10 mouse cellular contexts compared by ENCODE assay signal in genomic region chr10:80403044-80403692, GRCm38 (mm10). TPM values are rescaled to one million over a fixed set of nuclear protein-coding genes. Genes with fewer than 3 reads are reported as not detected.
DNase-seq lines count a peak whose midpoint lies in the region; ATAC-seq and TF ChIP-seq lines count a peak whose summit lies in the region.
"Had no signal": no experiment of that assay in that cellular context is flagged by ENCODE, and none has a peak within 500 bp of the region (broad histone marks: within the 10 kb centered on the region; RNA-seq: fewer than 3 reads in every experiment).

No protein-coding gene starts in this region.

- no peak overlapping the region for H3K27ac ChIP-seq in forebrain, embryonic 11.5 days (ENCODE audit: low read depth, low read length)
- H3K27ac ChIP-seq in forebrain, embryonic 14.5 days (ENCODE audit: low read depth, low read length) = no peak overlapping the region
- H3K27ac ChIP-seq in liver, adult 2 months (replicated peaks; ENCODE audit: insufficient read depth, low read depth, low read length) = no peak overlapping the region
- H3K27ac ChIP-seq: heart, embryonic 13.5 days; lung, embryonic 15.5 days had no signal

- no peak overlapping the region for H3K9ac ChIP-seq in forebrain, embryonic 11.5 days (ENCODE audit: low read length)
- H3K9ac ChIP-seq in forebrain, embryonic 14.5 days (ENCODE audit: low read length) = no peak overlapping the region
- no peak overlapping the region for H3K9ac ChIP-seq in liver, adult 2 months (ENCODE audit: low read depth, low read length)
- H3K9ac ChIP-seq: heart, embryonic 13.5 days; lung, embryonic 15.5 days had no signal

- H3K36me3 ChIP-seq in forebrain, embryonic 11.5 days (ENCODE audit: control insufficient read depth, insufficient read depth, low read length) = peaks cover 8% of the 10 kb centered on the region
- H3K36me3 ChIP-seq in forebrain, embryonic 14.5 days (ENCODE audit: control insufficient read depth, insufficient read depth, low read length) = peaks cover 30% of the 10 kb centered on the region
- H3K36me3 ChIP-seq in liver, adult 2 months (ENCODE audit: control insufficient read depth, insufficient read depth, low read length) = peaks cover 10% of the 10 kb centered on the region; the same call in 1 of the 2 replicates

- no peak for TF ChIP-seq POLR2A in liver, adult 2 months (IDR thresholded peaks at IDR 0.05; ENCODE audit: extremely low read depth, insufficient read depth, low read length)

- peak; percentile 74 for DNase-seq in forebrain, embryonic 11.5 days (ENCODE audit: low spot score)
- no peak for DNase-seq in forebrain, embryonic 14.5 days (ENCODE audit: low spot score)
- peak; percentile 32 to 36 for DNase-seq in urinary bladder, postnatal 36 days (ENCODE audit: low spot score in 2 of 2)
- no peak for DNase-seq in urinary bladder, adult 2 months (ENCODE audit: low spot score)
- DNase-seq in liver, adult 2 months (ENCODE audit: extremely low read depth, low read depth, low spot score) = no peak
- no peak for DNase-seq in left cerebral cortex, postnatal 25 days (ENCODE audit: low spot score in 2 of 2)
- no peak for DNase-seq in left cerebral cortex, adult 11 months (ENCODE audit: low spot score)

- H3K4me3 ChIP-seq in forebrain, embryonic 11.5 days (ENCODE audit: low read depth, low read length) = no peak overlapping the region
- no peak overlapping the region for H3K4me3 ChIP-seq in forebrain, embryonic 14.5 days (ENCODE audit: low read depth, low read length)
- H3K4me3 ChIP-seq in liver, adult 2 months (ENCODE audit: insufficient read depth, low read depth, low read length) = no peak overlapping the region
- H3K4me3 ChIP-seq: heart, embryonic 13.5 days; lung, embryonic 15.5 days had no signal

- H3K27me3 ChIP-seq in forebrain, embryonic 11.5 days (ENCODE audit: control insufficient read depth, insufficient read depth, low read length) = no peaks in the 10 kb centered on the region
- no peaks in the 10 kb centered on the region for H3K27me3 ChIP-seq in forebrain, embryonic 14.5 days (replicated peaks; ENCODE audit: control insufficient read depth, insufficient read depth, low read length)
- H3K27me3 ChIP-seq in liver, adult 2 months (ENCODE audit: control insufficient read depth, insufficient read depth, low read length) = no peaks in the 10 kb centered on the region
- H3K27me3 ChIP-seq: heart, embryonic 13.5 days; lung, embryonic 15.5 days had no signal

- H3K4me2 ChIP-seq in forebrain, embryonic 11.5 days (ENCODE audit: low read depth, low read length, severe bottlenecking) = no peak overlapping the region
- no peak overlapping the region for H3K4me2 ChIP-seq in forebrain, embryonic 14.5 days (ENCODE audit: low read length)
- H3K4me2 ChIP-seq: heart, embryonic 13.5 days; lung, embryonic 15.5 days had no signal

- ATAC-seq in forebrain, embryonic 11.5 days (replicated peaks; ENCODE audit: low FRiP score) = no peak
- ATAC-seq in forebrain, embryonic 14.5 days = no peak
- no peak for ATAC-seq in megakaryocyte-erythroid progenitor cell, adult 5-6 weeks (replicated peaks; ENCODE audit: low FRiP score, low TSS enrichment, poor library complexity, severe bottlenecking)

- WGBS in forebrain, embryonic 11.5 days = 91% methylated on average over 4 of the region's 4 CpGs
- 96% methylated on average over 4 of the region's 4 CpGs for WGBS in forebrain, embryonic 14.5 days
- 83% methylated on average over 4 of the region's 4 CpGs for WGBS in liver, adult 2 months

- H3K9me3 ChIP-seq in forebrain, embryonic 11.5 days (ENCODE audit: control insufficient read depth, low read length) = peaks cover 3% of the 10 kb centered on the region; the same call in 1 of the 2 replicates
- H3K9me3 ChIP-seq in forebrain, embryonic 14.5 days (replicated peaks; ENCODE audit: control insufficient read depth, low read length) = no peaks in the 10 kb centered on the region
- H3K9me3 ChIP-seq: heart, embryonic 13.5 days; lung, embryonic 15.5 days had no signal

- peaks cover 22% of the 10 kb centered on the region for H3K4me1 ChIP-seq in forebrain, embryonic 11.5 days (replicated peaks; ENCODE audit: control insufficient read depth, insufficient read depth, low read length)
- peaks cover 22% of the 10 kb centered on the region for H3K4me1 ChIP-seq in forebrain, embryonic 14.5 days (ENCODE audit: control insufficient read depth, insufficient read depth, low read length)
- H3K4me1 ChIP-seq in liver, adult 2 months (ENCODE audit: control insufficient read depth, insufficient read depth, low read length) = peaks cover 21% of the 10 kb centered on the region

- H3K79me2 ChIP-seq in liver, adult 2 months (ENCODE audit: control insufficient read depth, insufficient read depth, low read length) = peaks cover 6% of the 10 kb centered on the region; the same call in 1 of the 2 replicates

- intact Hi-C loops in left cerebral cortex, postnatal 25 days (cut with DNase I) = no loop called here

- peak; percentile 78 for TF ChIP-seq CTCF in liver, adult 2 months (IDR thresholded peaks at IDR 0.05; ENCODE audit: low read depth, low read length)

RNA-seq across cellular contexts. Expression of gene Uqcr11, which starts 3.5 kb away (rescaled TPM):
- polyA plus RNA-seq in forebrain, embryonic 11.5 days (2014; fragmentation: Nextera tagmentation; extraction: Ambion mirVana) = 430 and 504 TPM in 2 replicates
- 628 and 893 TPM in 2 replicates for polyA plus RNA-seq in forebrain, embryonic 14.5 days (2014; fragmentation: Nextera tagmentation; extraction: Ambion mirVana)
- polyA plus RNA-seq in urinary bladder, adult 2 months (2012; rRNA removed) = 883 and 983 TPM in 2 replicates
- 1,362 and 1,401 TPM in 2 replicates for total RNA-seq in liver, adult 2 months (2014; rRNA removed)
- polyA plus RNA-seq in liver, adult 2 months (2012; rRNA removed) = 2,210 and 2,521 TPM in 2 replicates
- total RNA-seq in megakaryocyte-erythroid progenitor cell, adult 5-6 weeks (2014; fragmentation: Nextera tagmentation) = 485 and 702 TPM in 2 replicates
- 241 and 254 TPM in 2 replicates for total RNA-seq in megakaryocyte-erythroid progenitor cell, adult 5-6 weeks (2017)
- total RNA-seq in left cerebral cortex, postnatal 25 days (2021) = 100 to 1,000 TPM; 482 to 488 TPM

RNA-seq across cellular contexts. Expression of gene Mbd3, which starts 3.8 kb away (rescaled TPM):
- 276 and 322 TPM in 2 replicates for polyA plus RNA-seq in forebrain, embryonic 11.5 days (2014; fragmentation: Nextera tagmentation; extraction: Ambion mirVana)
- polyA plus RNA-seq in forebrain, embryonic 14.5 days (2014; fragmentation: Nextera tagmentation; extraction: Ambion mirVana) = 216 and 221 TPM in 2 replicates
- polyA plus RNA-seq in urinary bladder, adult 2 months (2012; rRNA removed) = 112 and 119 TPM in 2 replicates
- 21.1 and 32.8 TPM in 2 replicates for total RNA-seq in liver, adult 2 months (2014; rRNA removed)
- 73.5 and 76.7 TPM in 2 replicates for polyA plus RNA-seq in liver, adult 2 months (2012; rRNA removed)
- total RNA-seq in megakaryocyte-erythroid progenitor cell, adult 5-6 weeks (2014; fragmentation: Nextera tagmentation) = 105 and 113 TPM in 2 replicates
- 80.0 and 93.8 TPM in 2 replicates for total RNA-seq in megakaryocyte-erythroid progenitor cell, adult 5-6 weeks (2017)
- total RNA-seq in left cerebral cortex, postnatal 25 days (2021) = 100 to 1,000 TPM; 134 to 138 TPM

RNA-seq across cellular contexts. Expression of gene Mex3d, which starts 15.7 kb away (rescaled TPM):
- 13.3 and 15.9 TPM in 2 replicates for polyA plus RNA-seq in forebrain, embryonic 11.5 days (2014; fragmentation: Nextera tagmentation; extraction: Ambion mirVana)
- 16.9 and 17.8 TPM in 2 replicates for polyA plus RNA-seq in forebrain, embryonic 14.5 days (2014; fragmentation: Nextera tagmentation; extraction: Ambion mirVana)
- 11.2 and 11.5 TPM in 2 replicates for polyA plus RNA-seq in urinary bladder, adult 2 months (2012; rRNA removed)
- total RNA-seq in liver, adult 2 months (2014; rRNA removed) = 1.0 and 2.6 TPM in 2 replicates
- polyA plus RNA-seq in liver, adult 2 months (2012; rRNA removed) = 2.1 and 2.4 TPM in 2 replicates
- 8.0 and 9.1 TPM in 2 replicates for total RNA-seq in megakaryocyte-erythroid progenitor cell, adult 5-6 weeks (2014; fragmentation: Nextera tagmentation)
- 13.0 and 14.7 TPM in 2 replicates for total RNA-seq in megakaryocyte-erythroid progenitor cell, adult 5-6 weeks (2017)
- total RNA-seq in left cerebral cortex, postnatal 25 days (2021) = 10 to 100 TPM; 17.7 to 22.2 TPM

RNA-seq across cellular contexts. Expression of gene Tcf3, which starts 30.3 kb away (rescaled TPM):
- 237 and 256 TPM in 2 replicates for polyA plus RNA-seq in forebrain, embryonic 11.5 days (2014; fragmentation: Nextera tagmentation; extraction: Ambion mirVana)
- 64.4 and 73.5 TPM in 2 replicates for polyA plus RNA-seq in forebrain, embryonic 14.5 days (2014; fragmentation: Nextera tagmentation; extraction: Ambion mirVana)
- polyA plus RNA-seq in urinary bladder, adult 2 months (2012; rRNA removed) = 29.7 and 35.4 TPM in 2 replicates
- 6.4 and 9.9 TPM in 2 replicates for total RNA-seq in liver, adult 2 months (2014; rRNA removed)
- 19.6 and 20.2 TPM in 2 replicates for polyA plus RNA-seq in liver, adult 2 months (2012; rRNA removed)
- 154 and 175 TPM in 2 replicates for total RNA-seq in megakaryocyte-erythroid progenitor cell, adult 5-6 weeks (2014; fragmentation: Nextera tagmentation)
- total RNA-seq in megakaryocyte-erythroid progenitor cell, adult 5-6 weeks (2017) = 57.9 and 99.8 TPM in 2 replicates
- total RNA-seq in left cerebral cortex, postnatal 25 days (2021) = 10 to 100 TPM; 22.6 to 25.8 TPM

RNA-seq across cellular contexts. Expression of gene Plk5, which starts 46.9 kb away (rescaled TPM):
- polyA plus RNA-seq in forebrain, embryonic 11.5 days (2014; fragmentation: Nextera tagmentation; extraction: Ambion mirVana) = 0.36 and 0.87 TPM in 2 replicates
- 1.2 and 1.9 TPM in 2 replicates for polyA plus RNA-seq in forebrain, embryonic 14.5 days (2014; fragmentation: Nextera tagmentation; extraction: Ambion mirVana)
- polyA plus RNA-seq in urinary bladder, adult 2 months (2012; rRNA removed) = 4.5 and 6.4 TPM in 2 replicates
- 0.60 and 1.4 TPM in 2 replicates for total RNA-seq in liver, adult 2 months (2014; rRNA removed)
- polyA plus RNA-seq in liver, adult 2 months (2012; rRNA removed) = 3.5 and 6.6 TPM in 2 replicates
- 0.79 TPM in 1 of 2 replicates, not detected in the other for total RNA-seq in megakaryocyte-erythroid progenitor cell, adult 5-6 weeks (2014; fragmentation: Nextera tagmentation)
- not detected in 2 replicates for total RNA-seq in megakaryocyte-erythroid progenitor cell, adult 5-6 weeks (2017)
- 10 to 100 TPM; 22.6 to 24.9 TPM for total RNA-seq in left cerebral cortex, postnatal 25 days (2021)
- polyA plus RNA-seq: heart, embryonic 13.5 days had no signal

Comparison
In these comparisons a context has a peak if more than half of its experiments do, and no peak if none do; other contexts are left out.
1. DNase-seq: peak in forebrain, embryonic 11.5 days (single experiment) and urinary bladder, postnatal 36 days (2 of 2); none in forebrain, embryonic 14.5 days (single experiment), urinary bladder, adult 2 months (single experiment), liver, adult 2 months (single experiment), left cerebral cortex, postnatal 25 days (0 of 2) and left cerebral cortex, adult 11 months (single experiment).